Mouse (Mus musculus) kidney, adult 18-20 months (tissue): Measurements from ENCODE around the gene Iqcc.

Experiments used
- DNase-seq: peaks from one replicate; pipeline ENCODE4 v3.0.0; 2021

Gene Iqcc

DNA sequence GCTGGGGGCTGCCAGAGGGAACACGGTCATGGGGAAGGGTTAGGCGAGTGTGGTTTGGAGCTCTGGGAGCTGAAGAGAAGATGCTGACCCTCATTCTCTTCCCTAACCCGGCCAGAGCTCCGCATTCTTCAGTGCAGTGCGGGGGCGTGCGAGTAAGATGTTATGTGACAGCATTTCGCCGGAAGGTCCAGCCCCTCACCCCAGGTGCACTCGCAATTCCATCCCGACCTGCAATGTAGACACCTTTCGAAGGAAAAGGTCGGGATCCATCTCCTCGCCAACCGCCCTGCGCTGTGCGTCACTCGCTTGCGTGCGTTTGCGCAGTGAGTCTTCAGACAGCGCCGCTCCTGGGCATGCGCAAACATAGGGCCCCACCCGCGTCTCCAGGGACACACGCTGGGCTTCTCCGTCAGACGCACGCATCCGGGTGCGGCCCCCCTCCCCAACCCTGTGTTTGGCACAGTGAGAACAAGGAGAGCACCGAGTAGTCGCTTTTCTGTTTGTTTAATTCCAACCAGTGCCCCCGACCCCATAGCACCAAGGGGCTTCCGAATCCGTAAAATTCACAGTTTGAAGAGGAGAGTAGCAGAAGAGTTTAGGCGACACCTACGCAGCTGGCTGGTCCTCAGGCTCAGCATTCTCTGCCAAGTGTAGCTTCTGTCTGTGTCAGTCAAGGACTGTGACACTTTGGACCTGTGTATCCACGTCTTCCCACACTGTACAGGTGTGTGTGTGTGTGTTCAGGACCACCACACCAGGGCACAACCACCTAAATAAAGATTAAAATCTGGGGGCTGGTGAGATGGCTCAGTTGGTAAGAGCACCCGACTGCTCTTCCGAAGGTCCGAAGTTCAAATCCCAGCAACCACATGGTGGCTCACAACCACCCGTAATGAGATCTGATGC, at the start of gene Iqcc:
TSS of gene Iqcc (minus strand) at position 314 of the 906 bp plus-strand sequence.
- peak; percentile 94 for DNase-seq

DNA sequence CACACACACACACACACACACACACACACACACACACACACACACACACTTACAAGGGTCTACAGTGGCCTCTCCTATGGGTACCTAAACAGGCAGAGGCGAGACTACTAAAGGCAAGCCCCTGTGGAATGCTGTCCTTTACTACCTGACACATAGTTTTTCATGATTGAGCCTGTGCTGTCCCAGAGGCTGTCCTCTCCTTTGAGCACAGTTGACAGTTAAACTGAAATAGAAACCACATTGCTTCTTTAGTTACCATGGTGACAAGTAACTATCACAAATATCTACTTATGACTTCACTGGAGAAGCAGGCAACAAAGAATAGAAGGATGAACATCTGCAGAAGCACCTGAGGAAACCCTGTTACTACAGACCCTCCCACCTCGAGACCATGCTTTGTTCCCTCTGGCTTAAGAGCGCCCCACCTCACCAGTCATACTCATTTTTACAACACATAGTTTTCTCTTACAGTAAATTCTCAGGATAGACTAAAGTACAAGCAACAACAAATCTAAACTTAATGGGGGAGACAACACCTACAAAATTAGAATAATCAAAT, 43.4 kb upstream of the Iqcc start:
- no peak for DNase-seq

GRCm38 (mm10) chr4:129661584-129661983, 42.7 kb upstream of the Iqcc start:
- no peak for DNase-seq

DNA sequence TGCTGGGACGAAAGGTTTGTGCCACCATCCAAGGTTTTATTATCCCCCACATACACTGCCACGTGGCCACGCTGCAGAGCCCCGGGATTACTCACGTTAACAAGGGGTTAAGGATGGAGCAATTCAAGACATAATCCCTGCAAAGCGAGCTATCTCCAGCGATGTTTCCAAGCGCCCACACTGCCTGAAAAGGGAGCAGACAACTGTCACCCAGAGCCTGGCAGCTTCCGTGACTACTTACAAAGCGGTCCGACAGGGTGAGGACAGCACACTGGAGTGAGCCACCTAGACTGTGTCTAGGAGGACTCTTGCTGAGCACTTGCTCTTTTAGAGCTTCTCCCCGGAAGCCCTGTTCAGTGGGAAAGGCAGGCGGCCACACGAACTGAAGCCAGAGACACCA, 35.9 kb upstream of the Iqcc start:
- no peak for DNase-seq

DNA sequence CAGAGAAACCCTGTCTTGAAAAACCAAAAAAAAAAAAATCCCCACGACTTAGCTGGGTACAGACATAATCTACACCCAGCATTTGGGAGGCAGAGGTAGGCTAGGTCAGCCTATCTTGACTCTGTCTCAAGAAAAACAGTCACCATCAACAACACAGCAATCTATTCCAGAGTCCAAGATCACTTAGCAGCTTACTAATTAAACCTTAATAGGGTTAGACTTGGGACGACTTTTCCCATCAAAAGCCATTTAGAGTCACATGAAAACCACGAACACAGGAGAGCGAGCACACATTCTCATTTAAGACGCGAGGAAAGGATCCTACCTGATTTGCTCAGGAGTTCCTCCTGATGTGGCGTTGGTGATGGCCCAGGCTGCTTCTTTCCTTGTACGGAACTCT, 31.5 kb upstream of the Iqcc start:
- DNase-seq, result no peak

DNA sequence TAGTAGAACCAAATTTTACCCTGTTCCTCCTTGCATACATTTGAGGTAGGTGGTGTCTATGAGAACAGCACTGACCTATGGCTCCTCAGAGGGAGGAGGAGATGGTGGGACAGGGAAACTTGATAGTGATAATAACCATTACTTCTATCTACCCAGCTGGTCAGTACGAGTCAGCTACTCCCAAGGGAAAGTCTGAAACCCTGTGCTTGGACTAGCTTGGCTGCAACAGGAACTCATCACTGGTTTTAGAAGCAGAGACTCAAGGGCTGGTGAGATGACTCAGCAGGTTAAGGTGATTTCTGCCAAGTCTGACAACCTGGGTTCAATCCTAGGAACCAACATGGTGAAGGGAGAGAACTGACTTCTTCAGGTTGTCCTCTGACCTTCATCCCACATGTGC, 29.8 kb upstream of the Iqcc start:
- DNase-seq, result no peak

DNA sequence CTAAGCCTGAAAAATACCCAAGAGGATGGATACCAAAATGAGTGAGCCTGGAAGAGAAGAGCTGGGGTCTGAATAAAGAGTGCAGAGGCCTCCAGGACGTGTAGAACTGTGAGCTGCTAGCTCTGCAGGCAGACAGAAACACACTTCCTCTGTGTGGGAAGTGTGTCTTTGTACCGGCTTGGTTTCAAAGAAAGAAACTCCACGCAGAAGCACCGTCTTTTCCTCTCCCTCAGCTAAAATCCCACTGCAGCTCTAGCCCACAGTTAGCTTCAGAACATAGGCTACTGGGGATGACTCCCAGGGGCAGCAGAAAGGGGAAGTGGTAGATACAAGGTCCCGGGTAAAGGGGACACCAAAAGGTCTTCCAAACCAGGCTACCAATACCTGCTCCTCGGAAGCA, 26.3 kb upstream of the Iqcc start:
- no peak for DNase-seq

- DNase-seq, result peak; percentile 19
Measured at GRCm38 (mm10) chr4:129641756-129642155, 22.9 kb upstream of the Iqcc start.

GRCm38 (mm10) chr4:129640638-129641467, 22.0 kb upstream of the Iqcc start, which contains the start of gene Txlna:
Txlna (minus strand) TSS chr4:129641065.
- peak; percentile 96 for DNase-seq

GRCm38 (mm10) chr4:129640101-129640637, 21.3 kb upstream of the Iqcc start:
- no peak for DNase-seq

GRCm38 (mm10) chr4:129639221-129639620, 20.3 kb upstream of the Iqcc start:
- DNase-seq, result no peak

DNA sequence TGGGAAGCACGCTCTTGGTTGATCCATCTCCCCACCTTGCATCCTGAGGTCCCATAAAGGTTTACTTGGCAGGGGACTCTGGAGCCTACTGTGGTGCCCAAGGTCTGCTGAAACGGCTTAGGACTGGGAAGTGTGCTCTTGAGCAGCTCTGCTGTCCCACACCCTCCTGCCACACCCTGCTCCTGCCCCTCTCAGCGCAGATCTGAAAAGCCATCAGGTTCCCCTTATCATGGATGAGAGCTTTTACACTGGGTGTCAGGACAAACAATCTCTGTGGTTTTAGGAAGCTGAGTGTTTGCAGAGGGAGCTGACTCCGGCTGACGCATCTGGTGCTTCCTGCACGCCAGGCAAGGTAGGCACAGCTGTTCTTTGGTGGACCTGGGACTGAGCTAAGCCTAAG, 15.0 kb upstream of the Iqcc start:
- DNase-seq, result no peak

DNA sequence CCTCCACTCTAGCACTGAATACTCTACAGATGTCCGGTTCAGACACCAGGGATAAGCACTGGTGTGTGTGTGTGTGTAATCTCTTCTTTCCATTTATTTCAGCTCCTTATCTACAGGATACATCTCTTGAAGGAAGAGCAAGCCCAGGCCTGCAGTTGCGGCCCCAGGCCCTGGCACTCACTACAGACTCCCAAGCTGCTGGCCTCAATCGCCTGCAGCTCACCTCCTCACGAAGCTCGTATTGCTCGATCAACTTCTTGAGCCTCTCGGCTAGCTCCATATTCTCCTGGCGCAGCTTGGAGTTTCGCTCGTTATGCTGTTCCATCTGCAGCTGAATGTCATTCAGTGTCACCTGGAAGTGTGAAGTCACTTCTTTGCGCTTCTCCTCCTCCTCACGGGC, 13.0 kb upstream of the Iqcc start:
- DNase-seq, result no peak

DNA sequence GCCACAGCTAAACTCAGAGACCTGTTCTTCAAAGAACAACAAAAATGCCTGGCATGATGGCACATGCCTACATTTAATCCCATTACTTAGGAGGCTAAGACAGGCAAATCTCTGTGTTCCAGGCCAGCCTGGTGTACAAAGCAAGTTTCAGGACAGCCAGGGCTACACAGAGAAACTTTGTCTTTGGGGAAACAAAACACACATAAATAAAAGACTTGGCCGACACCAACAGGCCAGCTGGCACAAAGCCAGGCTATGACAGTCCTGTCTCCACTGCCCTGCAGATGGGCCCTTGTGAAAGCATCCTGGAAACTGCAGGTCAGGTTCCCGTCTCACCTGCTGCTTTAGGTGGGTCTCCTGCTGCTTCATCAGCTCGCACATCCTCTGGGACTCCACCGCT, 12.0 kb upstream of the Iqcc start:
- DNase-seq, result peak; percentile 53

- no peak for DNase-seq
Measured at GRCm38 (mm10) chr4:129626035-129626434, 7.1 kb upstream of the Iqcc start.

DNA sequence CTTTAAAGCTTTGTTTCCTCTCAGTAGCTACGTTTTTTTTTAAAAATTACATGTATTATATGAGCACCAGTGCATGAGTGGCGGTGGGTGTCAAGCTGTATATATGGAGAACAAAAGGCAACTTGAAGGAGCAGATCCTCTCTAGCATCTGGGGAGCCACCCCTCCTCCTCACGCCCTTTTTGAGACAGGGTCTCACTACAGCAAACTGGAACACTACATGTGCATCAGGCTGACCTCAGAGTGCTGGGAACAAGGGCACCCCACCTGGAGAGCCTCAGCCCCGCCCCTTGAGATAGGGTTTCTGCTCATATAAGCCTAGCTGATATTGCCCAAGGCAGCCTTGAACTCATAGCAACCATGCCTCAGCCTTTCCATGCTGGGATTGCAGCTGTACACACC, 6.6 kb upstream of the Iqcc start:
- no peak for DNase-seq

GRCm38 (mm10) chr4:129625029-129625370, 6.1 kb upstream of the Iqcc start:
- DNase-seq, result peak; percentile 40

GRCm38 (mm10) chr4:129624281-129625028, 5.6 kb upstream of the Iqcc start:
- peak; percentile 80 for DNase-seq

DNA sequence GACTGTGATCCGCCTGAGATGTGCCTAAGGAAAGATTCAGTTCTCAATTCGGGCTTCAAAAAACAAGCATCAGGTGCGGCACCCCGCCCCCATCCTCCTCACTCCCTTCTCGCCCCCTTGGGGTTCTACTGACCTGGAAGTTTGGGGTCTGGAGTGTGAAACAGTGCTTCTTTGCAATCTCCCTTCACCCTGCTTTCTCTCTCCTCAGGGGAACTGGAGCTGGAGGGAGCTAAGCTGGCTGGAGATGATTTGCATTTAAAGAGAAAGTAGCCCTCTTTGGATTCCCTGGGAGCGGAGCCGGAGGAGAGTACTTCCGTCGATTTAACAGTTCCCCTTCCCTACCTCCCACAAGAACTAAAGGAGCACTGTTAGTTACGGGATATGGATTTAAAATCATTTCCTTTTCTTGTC, 4.8 kb upstream of the Iqcc start, which contains the start of gene Ccdc28b:
TSS of gene Ccdc28b (minus strand) at position 267 of the 411 bp plus-strand sequence.
- DNase-seq, result peak; percentile 67

DNA sequence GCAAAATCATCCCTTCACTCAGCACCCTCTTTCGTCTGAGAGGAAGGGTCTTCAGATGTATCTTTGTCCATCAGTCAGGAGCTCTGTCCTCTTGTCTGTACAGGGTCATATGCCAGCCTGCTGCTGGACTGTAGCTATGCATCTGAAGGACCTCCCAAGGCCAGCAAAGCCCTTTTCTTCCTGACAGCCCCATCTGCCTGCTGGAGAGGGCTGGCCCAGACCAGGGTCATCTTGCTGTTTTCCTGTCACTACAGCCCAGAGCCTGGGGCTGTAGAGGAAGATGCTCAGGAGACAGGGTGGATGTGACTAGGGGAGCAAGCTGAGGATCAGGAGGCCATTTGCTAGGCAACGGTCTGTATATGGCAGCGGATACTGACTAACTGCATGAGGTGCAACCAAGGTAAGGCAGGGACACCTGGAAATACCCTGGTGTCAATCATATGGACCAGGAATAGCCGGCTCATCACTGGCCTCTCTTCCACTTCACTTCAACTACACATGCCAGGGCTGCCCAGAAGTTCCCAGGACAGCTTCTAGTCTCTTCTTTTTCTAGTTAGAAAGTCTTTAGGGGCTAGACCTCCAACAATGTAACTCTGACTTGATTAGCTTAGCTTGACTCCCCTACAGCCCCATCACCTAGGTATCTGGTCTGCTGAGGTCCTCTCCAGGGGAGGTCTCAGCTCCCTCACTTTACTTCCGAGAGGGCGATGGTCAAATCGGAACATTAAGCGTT, 4.1 kb upstream of the Iqcc start:
- DNase-seq, result no peak

DNA sequence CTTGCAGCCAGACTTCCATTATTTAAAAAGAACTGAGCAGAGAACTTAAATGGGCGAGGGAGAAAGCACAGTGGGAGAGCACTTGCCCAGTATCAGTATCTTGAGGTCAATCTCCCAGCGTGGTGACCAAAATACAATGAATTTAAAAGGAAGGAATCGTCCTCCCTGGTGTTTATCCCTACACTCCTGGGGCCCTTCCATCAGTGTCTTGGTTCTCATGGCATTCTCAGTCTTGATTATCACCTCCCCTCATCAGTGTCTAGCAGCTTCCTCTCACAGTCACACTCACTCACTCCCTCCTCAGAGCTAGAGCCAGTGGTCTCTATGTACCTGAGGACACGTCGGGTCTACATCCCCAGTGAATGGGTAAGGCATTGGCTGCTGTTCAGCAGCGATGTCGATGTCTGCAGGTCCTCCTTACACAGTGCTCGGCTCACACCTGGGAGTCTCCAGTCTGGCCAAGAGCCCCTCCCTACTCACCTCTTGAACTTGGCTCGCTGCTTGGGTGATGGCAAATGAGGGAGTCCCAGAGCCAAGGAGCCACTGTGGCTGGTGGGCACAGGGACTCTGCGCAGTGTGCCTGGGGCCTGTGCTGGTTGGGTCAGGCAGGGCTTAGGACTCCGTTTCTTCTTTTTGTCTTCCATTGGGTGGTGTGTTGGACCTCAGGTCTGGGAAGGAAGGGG, 3.4 kb upstream of the Iqcc start:
- no peak for DNase-seq
